Mouse (Mus musculus) cortical plate, adult 2 months (tissue): ENCODE measurements at regions not wholly inside any gene's neighbourhood (a gene's known extent, or its start where the extent isn't known, plus 50 kb on each side); places are given as distances from the start of the nearest gene placed in this dataset.

Source experiments
- CTCF ChIP-seq: fragments of 200-500 bp; IDR thresholded peaks from 2 replicates; pipeline ENCODE4 v1.5.1; 2011; ENCODE audit warnings: mild to moderate bottlenecking, control low read depth, low read length; ENCODE audit not compliant: insufficient read depth; ENCODE audit errors: extremely low read depth
- POLR2A ChIP-seq: fragments of 200-500 bp; IDR thresholded peaks from 2 replicates; pipeline ENCODE4 v1.6.1; 2011; ENCODE audit warnings: mild to moderate bottlenecking, low read length, control low read depth; ENCODE audit not compliant: insufficient read depth; ENCODE audit errors: extremely low read depth

- TF ChIP-seq POLR2A (no peak), CTCF (no peak)
Observed at GRCm38 (mm10) chr8:10905761-10906160, 102.5 kb downstream of the Irs2 start.
